Mouse (Mus musculus): ENCODE results near the gene Cfap61. TPM values are rescaled to one million over a fixed set of nuclear protein-coding genes. Genes with fewer than 3 reads are reported as not detected.

The Cfap61 gene
- polyA plus RNA-seq, 1 experiment from 2014 or later = 3.4 TPM

- no peak overlapping the region for H3K4me2 ChIP-seq (replicated peaks)
- no peak overlapping the region for H3K27ac ChIP-seq (replicated peaks)
- H3K4me3 ChIP-seq (replicated peaks) = no peak overlapping the region
- no peaks in the 10 kb centered on the region for H3K9me3 ChIP-seq (replicated peaks)
- no peak for ATAC-seq (ENCODE audit: insufficient number of reproducible peaks, low FRiP score, low TSS enrichment, low read depth)
- 0 out of 2 replicates have a peak, but pooled peaks cover 4% of the 10 kb centered on the region for H3K4me1 ChIP-seq
- H3K27me3 ChIP-seq = 0 out of 2 replicates have a peak, but pooled peaks cover 2% of the 10 kb centered on the region
- no peak overlapping the region for H3K9ac ChIP-seq
- H3K36me3 ChIP-seq = no peaks in the 10 kb centered on the region
- 64% methylated on average over 16 of the region's 16 CpGs for WGBS
These were observed 164.5 kb downstream of the Cfap61 start for GRCm38 (mm10) chr2:146098853-146099717.

DNA sequence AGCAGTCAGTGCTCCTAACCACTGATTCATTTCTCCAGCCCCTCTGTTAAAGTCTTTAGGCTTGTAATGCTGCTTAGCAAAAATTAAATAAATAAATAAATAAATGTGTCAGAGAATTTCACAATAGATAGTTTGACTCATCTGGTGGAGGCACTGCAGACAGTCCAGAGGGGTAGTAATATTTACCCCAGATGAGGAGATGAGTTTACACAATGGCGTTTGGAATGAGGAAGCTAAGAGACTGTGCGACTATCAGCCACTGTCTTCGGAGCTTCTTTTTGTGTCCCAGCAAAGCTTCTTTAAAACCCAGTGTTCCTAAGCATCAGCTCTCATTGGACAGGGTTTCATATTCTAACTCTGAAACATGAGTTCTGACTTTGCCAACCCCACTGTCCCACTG, 165.3 kb downstream of the Cfap61 start:
- H3K4me3 ChIP-seq (replicated peaks) = no peak overlapping the region
- 90% methylated on average over 3 of the region's 3 CpGs for WGBS
- H3K27ac ChIP-seq (replicated peaks) = no peak overlapping the region
- H3K4me2 ChIP-seq (replicated peaks) = no peak overlapping the region
- no peaks in the 10 kb centered on the region for H3K36me3 ChIP-seq
- no peaks in the 10 kb centered on the region for H3K9me3 ChIP-seq (replicated peaks)
- no peak overlapping the region for H3K9ac ChIP-seq
- 0 out of 2 replicates have a peak, but pooled peaks cover 4% of the 10 kb centered on the region for H3K4me1 ChIP-seq
- no peak for ATAC-seq (ENCODE audit: insufficient number of reproducible peaks, low FRiP score, low TSS enrichment, low read depth)
- H3K27me3 ChIP-seq = 0 out of 2 replicates have a peak, but pooled peaks cover 2% of the 10 kb centered on the region

DNA sequence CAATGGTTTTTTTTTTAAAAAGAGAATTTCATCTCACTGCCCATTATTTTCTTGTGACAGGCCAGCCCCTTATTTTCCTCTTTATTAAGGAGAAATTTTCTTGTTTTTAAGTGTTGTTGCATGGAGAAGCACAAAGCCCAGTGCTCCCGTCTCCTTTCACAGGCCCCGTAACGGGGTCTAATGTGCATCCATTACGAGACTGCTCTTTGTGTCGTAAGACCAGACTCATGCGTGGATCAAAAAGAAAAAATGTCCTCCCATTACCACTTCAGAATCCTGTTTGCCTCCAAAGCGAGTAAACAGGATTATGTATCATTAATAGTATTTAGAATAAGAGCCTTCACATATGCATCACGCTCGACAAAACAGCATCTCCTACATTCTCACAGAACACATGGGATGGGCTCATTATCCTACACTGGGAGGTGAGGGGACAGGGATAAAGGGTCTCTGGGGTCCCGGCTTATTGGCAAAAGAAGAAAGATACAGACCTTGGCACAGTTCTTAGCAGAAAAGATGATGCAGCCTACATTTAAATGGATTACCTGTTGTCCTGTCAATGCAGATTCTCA, 166.0 kb downstream of the Cfap61 start:
- H3K9me3 ChIP-seq (replicated peaks) = no peaks in the 10 kb centered on the region
- H3K36me3 ChIP-seq = no peaks in the 10 kb centered on the region
- H3K4me1 ChIP-seq = 0 out of 2 replicates have a peak, but pooled peaks cover 4% of the 10 kb centered on the region
- no peak overlapping the region for H3K4me3 ChIP-seq (replicated peaks)
- no peak overlapping the region for H3K27ac ChIP-seq (replicated peaks)
- no peak overlapping the region for H3K9ac ChIP-seq
- no peak overlapping the region for H3K4me2 ChIP-seq (replicated peaks)
- no peak for ATAC-seq (ENCODE audit: insufficient number of reproducible peaks, low FRiP score, low TSS enrichment, low read depth)
- 83% methylated on average over 10 of the region's 10 CpGs for WGBS
- 0 out of 2 replicates have a peak, but pooled peaks cover 2% of the 10 kb centered on the region for H3K27me3 ChIP-seq

DNA sequence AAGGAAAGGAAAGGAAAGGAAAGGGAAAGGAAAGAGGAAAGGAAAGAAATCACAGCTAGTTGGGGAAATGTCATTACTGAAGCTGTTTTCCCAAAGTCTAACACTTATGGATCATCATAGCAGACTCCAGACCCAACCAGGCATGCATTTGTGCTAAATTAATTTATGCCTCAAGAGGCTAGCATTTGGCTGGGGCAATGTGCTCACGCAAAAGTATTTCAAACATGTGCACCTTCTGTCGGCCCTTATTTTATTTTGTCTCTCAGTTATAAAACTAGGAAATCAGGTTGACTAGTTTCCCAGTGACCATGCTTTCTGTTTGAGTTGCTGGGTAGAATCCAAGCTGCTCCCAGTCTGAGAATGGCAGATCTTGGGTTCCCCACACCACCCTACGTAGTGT, 168.0 kb downstream of the Cfap61 start:
- no peak overlapping the region for H3K9ac ChIP-seq
- 0 out of 2 replicates have a peak, but pooled peaks cover 4% of the 10 kb centered on the region for H3K4me1 ChIP-seq
- H3K27me3 ChIP-seq = 0 out of 2 replicates have a peak, but pooled peaks cover 2% of the 10 kb centered on the region
- no peak overlapping the region for H3K27ac ChIP-seq (replicated peaks)
- no peaks in the 10 kb centered on the region for H3K9me3 ChIP-seq (replicated peaks)
- H3K36me3 ChIP-seq = no peaks in the 10 kb centered on the region
- no peak for ATAC-seq (ENCODE audit: insufficient number of reproducible peaks, low FRiP score, low TSS enrichment, low read depth)
- WGBS = 50% methylated on average over 3 of the region's 3 CpGs
- no peak overlapping the region for H3K4me2 ChIP-seq (replicated peaks)
- no peak overlapping the region for H3K4me3 ChIP-seq (replicated peaks)

GRCm38 (mm10) chr2:146105341-146105740, 170.8 kb downstream of the Cfap61 start:
- H3K4me2 ChIP-seq (replicated peaks) = no peak overlapping the region
- H3K4me1 ChIP-seq = 0 out of 2 replicates have a peak, but pooled peaks cover 4% of the 10 kb centered on the region
- H3K27ac ChIP-seq (replicated peaks) = no peak overlapping the region
- WGBS = 65% methylated on average over 6 of the region's 6 CpGs
- no peaks in the 10 kb centered on the region for H3K9me3 ChIP-seq (replicated peaks)
- no peak overlapping the region for H3K4me3 ChIP-seq (replicated peaks)
- H3K27me3 ChIP-seq = 0 out of 2 replicates have a peak, but pooled peaks cover 2% of the 10 kb centered on the region
- H3K36me3 ChIP-seq = no peaks in the 10 kb centered on the region
- no peak overlapping the region for H3K9ac ChIP-seq
- ATAC-seq (ENCODE audit: insufficient number of reproducible peaks, low FRiP score, low TSS enrichment, low read depth) = no peak

DNA sequence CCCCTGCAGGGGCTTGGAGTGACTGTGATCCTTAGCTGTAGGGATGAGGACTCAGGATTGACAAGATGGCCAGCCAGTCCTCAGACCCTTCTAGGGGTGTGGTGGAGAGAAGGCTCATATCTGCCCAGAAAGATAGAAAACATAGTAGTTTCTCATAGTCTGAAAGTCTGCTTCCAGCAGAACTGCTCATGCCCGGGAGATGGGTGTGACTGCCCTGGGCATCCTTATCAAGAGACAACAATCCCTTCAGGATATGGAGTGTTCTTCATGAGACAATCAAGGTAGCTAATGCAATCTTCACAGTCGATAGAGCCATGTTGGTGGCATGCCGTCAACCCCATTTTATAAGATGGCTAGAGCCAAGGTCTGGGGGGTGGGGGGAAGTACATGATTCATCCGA, 173.4 kb downstream of the Cfap61 start:
- Histone ChIP-seq H3K27me3 (no peaks in the 10 kb centered on the region), H3K9me3 (replicated peaks) (no peaks in the 10 kb centered on the region), H3K4me1 (no peaks in the 10 kb centered on the region), H3K4me3 (replicated peaks) (no peak overlapping the region), H3K4me2 (replicated peaks) (no peak overlapping the region), H3K36me3 (no peaks in the 10 kb centered on the region), H3K9ac (no peak overlapping the region), H3K27ac (replicated peaks) (no peak overlapping the region)
- 79% methylated on average over 4 of the region's 4 CpGs for WGBS
- no peak for ATAC-seq (ENCODE audit: insufficient number of reproducible peaks, low FRiP score, low TSS enrichment, low read depth)

GRCm38 (mm10) chr2:146109921-146110320, 175.3 kb downstream of the Cfap61 start:
- Histone ChIP-seq H3K27ac (replicated peaks) (no peak overlapping the region), H3K9me3 (replicated peaks) (no peaks in the 10 kb centered on the region), H3K4me1 (no peaks in the 10 kb centered on the region), H3K4me2 (replicated peaks) (no peak overlapping the region), H3K27me3 (no peaks in the 10 kb centered on the region), H3K4me3 (replicated peaks) (no peak overlapping the region), H3K36me3 (no peaks in the 10 kb centered on the region), H3K9ac (no peak overlapping the region)
- 77% methylated on average over 9 of the region's 9 CpGs for WGBS
- no peak for ATAC-seq (ENCODE audit: insufficient number of reproducible peaks, low FRiP score, low TSS enrichment, low read depth)

GRCm38 (mm10) chr2:146116282-146116681, 181.7 kb downstream of the Cfap61 start:
- no peak overlapping the region for H3K4me2 ChIP-seq (replicated peaks)
- no peak for ATAC-seq (ENCODE audit: insufficient number of reproducible peaks, low FRiP score, low TSS enrichment, low read depth)
- H3K9ac ChIP-seq = no peak overlapping the region
- no peaks in the 10 kb centered on the region for H3K27me3 ChIP-seq
- H3K4me1 ChIP-seq = peaks cover 6% of the 10 kb centered on the region; the same call in 1 of the 2 replicates
- no peak overlapping the region for H3K4me3 ChIP-seq (replicated peaks)
- H3K27ac ChIP-seq (replicated peaks) = no peak overlapping the region
- no peaks in the 10 kb centered on the region for H3K9me3 ChIP-seq (replicated peaks)
- 89% methylated on average over 6 of the region's 6 CpGs for WGBS
- H3K36me3 ChIP-seq = no peaks in the 10 kb centered on the region

DNA sequence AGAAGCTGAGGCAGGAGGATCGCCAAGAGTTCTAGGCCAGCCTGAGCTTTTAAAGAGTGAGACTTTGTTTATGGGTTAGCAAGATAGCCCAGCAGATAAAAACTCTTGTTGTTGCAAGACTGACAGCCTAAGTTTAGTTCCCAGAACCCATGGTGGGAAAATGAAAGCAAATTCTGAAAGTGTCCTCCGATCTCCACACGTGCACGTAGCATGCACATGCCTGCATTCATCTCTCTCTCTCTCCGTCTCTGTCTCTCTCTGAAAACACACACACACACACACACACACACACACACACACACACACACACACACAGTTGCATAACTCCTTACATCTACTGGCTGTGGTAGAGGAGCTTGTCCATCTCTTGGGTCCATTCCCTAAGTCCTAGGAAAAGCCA, 182.1 kb downstream of the Cfap61 start:
- Histone ChIP-seq H3K9me3 (replicated peaks) (no peaks in the 10 kb centered on the region), H3K27ac (replicated peaks) (no peak overlapping the region), H3K4me1 (peaks cover 6% of the 10 kb centered on the region; the same call in 1 of the 2 replicates), H3K9ac (no peak overlapping the region), H3K4me2 (replicated peaks) (no peak overlapping the region), H3K27me3 (no peaks in the 10 kb centered on the region), H3K4me3 (replicated peaks) (no peak overlapping the region), H3K36me3 (no peaks in the 10 kb centered on the region)
- 95% methylated on average over 5 of the region's 5 CpGs for WGBS
- ATAC-seq (ENCODE audit: insufficient number of reproducible peaks, low FRiP score, low TSS enrichment, low read depth) = no peak

DNA sequence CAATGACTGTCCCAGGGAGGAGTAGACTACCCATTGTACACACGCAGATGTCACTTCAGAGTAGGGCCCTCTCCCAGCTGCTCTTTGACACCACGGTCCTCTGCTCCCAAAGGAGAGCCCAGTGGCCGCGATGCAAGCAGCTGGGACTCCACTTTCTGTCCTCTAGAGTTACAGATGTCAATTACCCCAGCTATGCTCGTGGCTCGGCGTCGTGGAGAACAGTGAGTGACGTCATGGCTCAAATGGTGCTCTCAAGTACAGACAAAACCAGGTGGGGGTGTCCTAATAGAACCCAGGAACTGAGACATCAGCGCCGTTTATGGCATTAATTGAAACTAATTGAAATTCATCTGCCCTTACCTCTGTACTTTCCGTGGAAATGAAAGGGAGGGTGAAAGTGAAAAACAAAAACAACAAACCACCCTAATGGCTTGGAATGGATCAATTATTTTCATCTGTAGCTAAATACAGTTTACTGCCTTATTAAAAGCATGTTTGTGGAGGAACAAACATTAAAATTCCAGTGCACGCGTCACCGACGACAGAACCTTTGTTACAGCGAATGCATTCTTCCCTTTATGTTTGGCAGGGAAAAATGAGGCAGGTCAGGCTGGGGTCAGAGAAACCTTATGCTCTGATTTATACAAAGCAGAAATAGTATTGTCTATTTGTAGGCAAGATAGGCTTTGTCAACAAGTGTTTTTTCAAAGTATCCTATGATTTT, 182.8 kb downstream of the Cfap61 start:
- 28% methylated on average over 17 of the region's 17 CpGs for WGBS
- ATAC-seq (ENCODE audit: insufficient number of reproducible peaks, low FRiP score, low TSS enrichment, low read depth) = no peak

DNA sequence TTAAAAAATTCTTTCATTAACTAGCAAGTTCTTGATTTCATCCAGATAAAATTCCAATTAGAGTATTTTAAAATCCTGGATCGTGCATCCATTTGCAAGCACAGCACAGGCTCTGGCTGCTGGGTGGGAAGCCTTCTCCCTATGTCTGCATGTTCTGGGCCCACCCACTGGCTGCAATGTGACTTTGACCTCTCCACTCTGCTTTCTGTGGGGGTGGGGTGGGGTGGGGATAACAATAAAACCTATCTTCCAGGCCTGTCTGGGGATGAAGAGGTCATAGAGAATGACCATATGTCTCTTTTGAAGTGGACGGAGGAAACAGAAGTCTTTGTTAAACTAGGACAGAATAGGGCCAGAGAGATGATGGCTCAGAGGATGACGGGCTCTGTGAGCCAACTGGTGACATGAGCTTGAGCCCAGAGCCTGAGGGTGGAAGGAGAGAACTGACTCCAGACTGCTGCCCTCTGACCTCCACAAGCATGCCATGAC, 183.4 kb downstream of the Cfap61 start:
- WGBS = 46% methylated on average over 3 of the region's 3 CpGs
- no peak for ATAC-seq (ENCODE audit: insufficient number of reproducible peaks, low FRiP score, low TSS enrichment, low read depth)

More for the DNA sequence above, 182.8 kb downstream of the Cfap61 start:
- peaks cover 6% of the 10 kb centered on the region; the same call in 1 of the 2 replicates for H3K4me1 ChIP-seq
- H3K36me3 ChIP-seq = no peaks in the 10 kb centered on the region
- no peak overlapping the region for H3K4me3 ChIP-seq (replicated peaks)
- H3K9me3 ChIP-seq (replicated peaks) = no peaks in the 10 kb centered on the region
- no peaks in the 10 kb centered on the region for H3K27me3 ChIP-seq
- H3K9ac ChIP-seq = no peak overlapping the region
- H3K4me2 ChIP-seq (replicated peaks) = no peak overlapping the region
- no peak overlapping the region for H3K27ac ChIP-seq (replicated peaks)

More for the DNA sequence above, 183.4 kb downstream of the Cfap61 start:
- no peak overlapping the region for H3K4me3 ChIP-seq (replicated peaks)
- no peak overlapping the region for H3K4me2 ChIP-seq (replicated peaks)
- H3K27ac ChIP-seq (replicated peaks) = no peak overlapping the region
- H3K36me3 ChIP-seq = no peaks in the 10 kb centered on the region
- H3K9ac ChIP-seq = no peak overlapping the region
- H3K9me3 ChIP-seq (replicated peaks) = no peaks in the 10 kb centered on the region
- H3K4me1 ChIP-seq = peaks cover 6% of the 10 kb centered on the region; the same call in 1 of the 2 replicates
- H3K27me3 ChIP-seq = no peaks in the 10 kb centered on the region
